Mouse (Mus musculus) C2C12 (cell line): ENCODE data around the gene Taf1a.

Experiments used
- CTCF ChIP-seq: IDR thresholded peaks from one replicate; pipeline ENCODE4 v1.5.1; 2011; ENCODE audit not compliant: control insufficient read depth, insufficient read depth, insufficient read length
- MYOG ChIP-seq: IDR thresholded peaks from one replicate; pipeline ENCODE4 v1.6.1; 2011; ENCODE audit not compliant: control insufficient read depth, insufficient read length; ENCODE audit errors: extremely low read depth
- USF1 ChIP-seq: IDR thresholded peaks from one replicate; pipeline ENCODE4 v1.6.1; 2011; ENCODE audit warnings: low read depth, mild to moderate bottlenecking, control low read depth, moderate library complexity

DNA sequence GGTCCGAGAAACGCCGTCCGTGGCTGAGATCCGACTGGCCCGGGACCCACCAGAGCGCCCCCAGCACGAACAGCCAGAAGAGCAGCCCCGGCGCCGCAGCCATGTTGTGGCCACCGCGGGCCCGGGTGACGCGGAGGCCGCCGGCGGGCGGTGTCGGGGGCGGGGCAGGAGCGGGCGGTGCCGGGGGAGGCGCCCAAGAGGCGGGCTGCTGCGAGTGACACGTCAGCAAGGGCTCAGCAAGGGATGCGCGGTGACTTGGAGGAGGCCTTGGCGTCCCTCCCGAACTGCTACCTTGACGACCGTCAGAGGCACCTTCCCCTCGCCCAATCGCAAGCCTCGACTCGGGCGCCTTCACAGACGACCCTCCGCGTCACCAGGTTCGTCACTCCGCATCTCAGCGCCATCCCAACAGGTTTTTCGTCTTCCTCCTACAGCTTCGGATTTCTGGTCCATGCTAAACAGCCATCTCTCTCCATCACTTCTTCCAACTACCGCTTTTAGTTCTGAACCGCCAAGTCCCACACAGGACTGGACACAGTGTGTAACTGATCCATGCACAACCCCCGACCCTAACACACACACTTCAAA lies 19.3 kb upstream of the Taf1a start, which contains the start of gene Mia3:
- TF ChIP-seq CTCF (no peak), USF1 (no peak), MYOG (no peak)
